Mouse (Mus musculus) MEL (cell line): ENCODE data around the gene Marcks. TPM values are rescaled to one million over a fixed set of nuclear protein-coding genes. Genes with fewer than 3 reads are reported as not detected.

Experiments used
- DNase-seq: peaks from one replicate; pipeline ENCODE4 v3.0.0; 2011; ENCODE audit warnings: low read depth, low spot score
- H3K27ac ChIP-seq: 2 replicates; pipeline ENCODE4 v1.5.1; 2012; ENCODE audit warnings: low read depth, mild to moderate bottlenecking, control low read depth, low read length, moderate library complexity; ENCODE audit not compliant: control insufficient read depth
- H3K27me3 ChIP-seq, 2 experiments: fragments of 150-350 bp in 1 of 2; sonication (generic) in 1 of 2; 2 replicates each; pipeline ENCODE4 v1.6.1; 2012; ENCODE audit warnings: low read length in 2 of 2, mild to moderate bottlenecking in 2 of 2, improper control_type of control experiment in 1 of 2, moderate library complexity in 1 of 2; ENCODE audit not compliant: insufficient read depth in 2 of 2, control insufficient read depth in 1 of 2
- H3K36me3 ChIP-seq, 2 experiments: 2 replicates each; pipeline ENCODE4 v1.6.1; 2012 to 2014; ENCODE audit warnings: low read length in 2 of 2, improper control_type of control experiment in 1 of 2, inconsistent platforms in 1 of 2, mild to moderate bottlenecking in 1 of 2; ENCODE audit not compliant: insufficient read depth in 2 of 2, control insufficient read depth in 1 of 2
- H3K4me1 ChIP-seq, 2 experiments: fragments of 150-350 bp in 1 of 2; sonication (generic) in 1 of 2; 2 replicates each; pipeline ENCODE4 v1.6.1; 2012; ENCODE audit warnings: low read length in 2 of 2, improper control_type of control experiment in 1 of 2, mild to moderate bottlenecking in 1 of 2; ENCODE audit not compliant: insufficient read depth in 2 of 2, control insufficient read depth in 1 of 2
- H3K4me3 ChIP-seq, 2 experiments: fragments of 150-350 bp in 1 of 2; sonication (generic) in 1 of 2; 2 replicates each; pipeline ENCODE4 v1.5.1; 2012; ENCODE audit warnings: low read depth in 2 of 2, low read length in 2 of 2, mild to moderate bottlenecking in 2 of 2, moderate library complexity in 2 of 2, control low read depth in 1 of 2, improper control_type of control experiment in 1 of 2; ENCODE audit not compliant: control insufficient read depth in 1 of 2, insufficient read depth in 1 of 2
- H3K79me2 ChIP-seq: 2 replicates; pipeline ENCODE4 v1.6.1; 2012; ENCODE audit warnings: mild to moderate bottlenecking, low read length, moderate library complexity; ENCODE audit not compliant: control insufficient read depth, poor library complexity, insufficient read depth
- H3K9ac ChIP-seq: 2 replicates; pipeline ENCODE4 v1.6.1; 2012; ENCODE audit warnings: low read depth, mild to moderate bottlenecking, control low read depth, low read length, moderate library complexity; ENCODE audit not compliant: control insufficient read depth, poor library complexity, severe bottlenecking
- H3K9me3 ChIP-seq: fragments of 150-350 bp; sonication (generic); replicated peaks from 2 replicates; pipeline ENCODE4 v1.6.1; 2012; ENCODE audit warnings: mild to moderate bottlenecking, low read length, improper control_type of control experiment, moderate library complexity; ENCODE audit not compliant: insufficient read depth
- BHLHE40 ChIP-seq: IDR thresholded peaks from 2 replicates; pipeline ENCODE4 v1.6.1; 2012; ENCODE audit warnings: low read depth, mild to moderate bottlenecking, inconsistent platforms, low read length, improper control_type of control experiment, borderline replicate concordance
- CHD1 ChIP-seq: IDR thresholded peaks from 2 replicates; pipeline ENCODE4 v1.6.1; 2012; ENCODE audit warnings: low read depth, mild to moderate bottlenecking, inconsistent platforms, low read length, improper control_type of control experiment
- CTCF ChIP-seq, 3 experiments: IDR thresholded peaks in 2 of 3; conservative IDR thresholded peaks in 1 of 3; 2 replicates each; pipeline ENCODE4 v1.5.1; 2011 to 2012; ENCODE audit warnings: low read length in 3 of 3, low read depth in 2 of 3, mild to moderate bottlenecking in 2 of 3, improper control_type of control experiment in 1 of 3, inconsistent platforms in 1 of 3, mixed read lengths in 1 of 3, moderate library complexity in 1 of 3; ENCODE audit not compliant: control insufficient read depth in 1 of 3, insufficient read depth in 1 of 3, poor library complexity in 1 of 3, severe bottlenecking in 1 of 3
- E2F4 ChIP-seq: IDR thresholded peaks from 2 replicates; pipeline ENCODE4 v1.6.1; 2011; ENCODE audit warnings: low read depth, low read length, improper control_type of control experiment, borderline replicate concordance
- ELF1 ChIP-seq: IDR thresholded peaks from 2 replicates; pipeline ENCODE4 v1.6.1; 2014; ENCODE audit warnings: low read depth, mild to moderate bottlenecking, inconsistent platforms, low read length, improper control_type of control experiment, moderate library complexity
- ETS1 ChIP-seq: IDR thresholded peaks from 2 replicates; pipeline ENCODE4 v1.6.1; 2012; ENCODE audit warnings: low read depth, mild to moderate bottlenecking, inconsistent platforms, low read length, improper control_type of control experiment, moderate library complexity
- GABPA ChIP-seq: IDR thresholded peaks from 2 replicates; pipeline ENCODE4 v1.6.1; 2012; ENCODE audit warnings: low read depth, mild to moderate bottlenecking, inconsistent platforms, low read length, improper control_type of control experiment, moderate library complexity
- GATA1 ChIP-seq: IDR thresholded peaks from 2 replicates; pipeline ENCODE4 v1.6.1; 2011; ENCODE audit warnings: low read depth, low read length, improper control_type of control experiment
- HCFC1 ChIP-seq: IDR thresholded peaks from 2 replicates; pipeline ENCODE4 v1.6.1; 2012; ENCODE audit warnings: low read depth, mild to moderate bottlenecking, inconsistent platforms, low read length, improper control_type of control experiment, moderate library complexity
- KAT2A ChIP-seq: conservative IDR thresholded peaks from 2 replicates; pipeline ENCODE4 v1.6.1; 2012; ENCODE audit warnings: low read depth, low read length, improper control_type of control experiment, inconsistent platforms
- MEF2A ChIP-seq: IDR thresholded peaks from 2 replicates; pipeline ENCODE4 v1.6.1; 2014; ENCODE audit warnings: low read depth, mild to moderate bottlenecking, inconsistent platforms, low read length, improper control_type of control experiment; ENCODE audit not compliant: poor library complexity, insufficient replicate concordance, severe bottlenecking; ENCODE audit errors: extremely low read depth
- MXI1 ChIP-seq: IDR thresholded peaks from 2 replicates; pipeline ENCODE4 v1.6.1; 2011; ENCODE audit warnings: mild to moderate bottlenecking, low read depth, low read length, improper control_type of control experiment
- MYB ChIP-seq: IDR thresholded peaks from 2 replicates; pipeline ENCODE4 v1.6.1; 2011; ENCODE audit warnings: mild to moderate bottlenecking, low read depth, low read length, improper control_type of control experiment
- MYC ChIP-seq: IDR thresholded peaks from 2 replicates; pipeline ENCODE4 v1.6.1; 2011; ENCODE audit warnings: low read depth, mild to moderate bottlenecking, low read length, improper control_type of control experiment, moderate library complexity
- NELFE ChIP-seq: IDR thresholded peaks from 2 replicates; pipeline ENCODE4 v1.6.1; 2011; ENCODE audit warnings: low read depth, low read length, improper control_type of control experiment
- POLR2A ChIP-seq, 2 experiments: IDR thresholded peaks; 2 replicates each; pipeline ENCODE4 v1.6.1; 2011 to 2012; ENCODE audit warnings: low read length in 2 of 2, mild to moderate bottlenecking in 2 of 2, control low read depth in 1 of 2, improper control_type of control experiment in 1 of 2, low read depth in 1 of 2, moderate library complexity in 1 of 2; ENCODE audit not compliant: control insufficient read depth in 1 of 2, insufficient read depth in 1 of 2, poor library complexity in 1 of 2
- POLR2AphosphoS2 ChIP-seq: IDR thresholded peaks from 2 replicates; pipeline ENCODE4 v1.6.1; 2011; ENCODE audit warnings: low read length, improper control_type of control experiment
- POLR2AphosphoS5 ChIP-seq: IDR thresholded peaks from 2 replicates; pipeline ENCODE4 v1.6.1; 2012; ENCODE audit warnings: low read depth, borderline replicate concordance, mild to moderate bottlenecking, inconsistent platforms, low read length, moderate library complexity, mixed read lengths
- RCOR1 ChIP-seq: IDR thresholded peaks from 2 replicates; pipeline ENCODE4 v1.6.1; 2012; ENCODE audit warnings: low read depth, mild to moderate bottlenecking, inconsistent platforms, low read length, improper control_type of control experiment
- SMC3 ChIP-seq: IDR thresholded peaks from 2 replicates; pipeline ENCODE4 v1.6.1; 2011; ENCODE audit warnings: low read depth, low read length, improper control_type of control experiment
- TAL1 ChIP-seq: IDR thresholded peaks from 2 replicates; pipeline ENCODE4 v1.6.1; 2012; ENCODE audit warnings: mild to moderate bottlenecking, inconsistent platforms, low read length, moderate library complexity, mixed read lengths
- TBP ChIP-seq: IDR thresholded peaks from 2 replicates; pipeline ENCODE4 v1.8.0; 2011; ENCODE audit warnings: low read depth, low read length, improper control_type of control experiment
- TCF12 ChIP-seq: IDR thresholded peaks from 2 replicates; pipeline ENCODE4 v1.6.1; 2014; ENCODE audit warnings: low read depth, mild to moderate bottlenecking, inconsistent platforms, low read length, improper control_type of control experiment, moderate library complexity
- USF1 ChIP-seq: IDR thresholded peaks from 2 replicates; pipeline ENCODE4 v1.6.1; 2014; ENCODE audit warnings: low read depth, mild to moderate bottlenecking, inconsistent platforms, low read length, improper control_type of control experiment, moderate library complexity
- ZKSCAN1 ChIP-seq: IDR thresholded peaks from 2 replicates; pipeline ENCODE4 v1.6.1; 2012; ENCODE audit warnings: low read depth, mild to moderate bottlenecking, inconsistent platforms, low read length, improper control_type of control experiment, moderate library complexity
- polyA plus RNA-seq, 2 experiments: library from polyadenylated mRNA; stranded (reverse) in 1 of 2; unstranded in 1 of 2; fragments of >175 nt in 1 of 2; fragments of >200 nt in 1 of 2; gene quantifications; 2 replicates each; pipeline versions ENCODE4 v1.2.1 to v1.2.4; 2012; ENCODE audit warnings: low replicate concordance in 2 of 2, low read depth in 1 of 2; ENCODE audit not compliant: insufficient read length in 2 of 2, insufficient read depth in 1 of 2, missing spikeins in 1 of 2
- total RNA-seq: library from RNA; depleted of rRNA; stranded (reverse); fragments of 300-350 nt; gene quantifications from 2 replicates; pipeline ENCODE4 v1.2.3, GENCODE M21; 2012

Gene Marcks
- total and polyA plus RNA-seq, 3 experiments = not detected

DNA sequence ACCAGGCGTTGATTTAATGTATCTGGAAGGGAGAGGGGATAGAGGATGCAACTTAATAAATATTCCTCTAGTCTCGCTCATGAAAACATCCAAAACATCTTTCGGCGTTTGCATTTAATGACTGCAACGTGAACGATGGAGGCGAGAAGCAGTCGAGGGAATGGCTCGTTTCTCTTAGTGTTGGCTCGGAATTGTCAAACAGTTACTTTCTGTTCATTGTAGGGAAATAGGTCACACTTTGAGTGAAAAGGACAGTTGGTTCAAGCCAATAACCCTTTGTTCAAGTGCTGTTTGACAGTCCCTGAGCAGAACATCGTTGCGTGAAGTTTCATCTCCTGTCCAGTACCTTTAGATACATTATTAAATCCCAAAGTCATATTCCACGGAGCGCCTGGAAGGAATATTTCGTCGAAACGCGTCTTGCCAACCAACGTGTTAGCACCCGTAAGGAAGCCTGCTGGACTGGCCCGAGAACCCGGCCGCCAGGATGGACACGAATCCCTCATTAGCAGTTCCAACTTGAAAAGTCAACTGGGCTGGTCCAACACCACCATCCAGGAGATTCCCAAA is 1.5 kb upstream of the Marcks start:
- H3K9ac ChIP-seq = no peak overlapping the region
- no peaks in the 10 kb centered on the region for H3K9me3 ChIP-seq
- no peak overlapping the region for H3K4me3 ChIP-seq
- no peak for DNase-seq
- H3K27me3 ChIP-seq = no peaks in the 10 kb centered on the region
- no peak for TF ChIP-seq NELFE
- TF ChIP-seq RCOR1 = no peak
- no peak for TF ChIP-seq ETS1
- no peak for TF ChIP-seq BHLHE40
- no peak for TF ChIP-seq POLR2AphosphoS5
- TF ChIP-seq TBP = no peak
- TF ChIP-seq TAL1 = no peak
- TF ChIP-seq E2F4 = no peak
- TF ChIP-seq MYC = no peak
- TF ChIP-seq ELF1 = no peak
- TF ChIP-seq KAT2A = no peak
- TF ChIP-seq TCF12 = no peak
- H3K36me3 ChIP-seq = no peaks in the 10 kb centered on the region
- no peaks in the 10 kb centered on the region for H3K4me1 ChIP-seq
- H3K79me2 ChIP-seq = no peaks in the 10 kb centered on the region
- H3K27ac ChIP-seq = no peak overlapping the region

DNA sequence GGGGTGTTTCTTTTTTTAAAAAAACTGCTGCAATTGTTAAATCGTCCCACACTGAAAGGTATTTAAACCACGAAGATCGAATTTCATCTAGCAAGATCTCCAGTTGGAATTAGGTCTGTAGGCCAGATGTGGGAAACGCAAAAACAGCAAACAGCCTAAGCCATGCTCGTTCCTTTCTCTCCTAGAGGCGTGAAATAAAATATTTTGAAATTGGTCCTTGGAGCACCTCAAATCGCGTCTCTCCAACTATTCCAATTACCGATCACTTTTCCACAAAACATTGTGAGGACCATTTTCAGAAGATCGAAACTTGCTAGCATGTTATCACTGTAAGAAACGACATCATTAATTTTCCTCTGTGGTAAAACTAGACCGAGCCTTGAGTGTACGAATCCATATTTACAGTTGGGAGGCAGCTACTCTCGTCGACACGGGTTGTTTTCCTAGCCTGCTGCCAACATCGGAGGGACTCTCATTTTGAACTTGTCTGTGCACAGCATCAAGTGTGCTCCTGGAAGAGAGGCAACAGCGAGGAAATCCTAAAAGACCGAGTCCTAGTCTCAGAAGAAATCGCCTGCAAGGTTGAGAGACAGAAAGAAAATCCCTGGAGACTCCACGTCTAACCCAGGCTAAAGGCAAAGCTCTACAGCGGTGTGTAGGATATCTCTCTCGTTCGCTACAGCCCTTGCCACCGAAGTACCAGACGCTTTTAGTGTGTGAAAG is 884 bp upstream of the Marcks start:
- H3K27me3 ChIP-seq = no peaks in the 10 kb centered on the region
- TF ChIP-seq ZKSCAN1 = no peak
- TF ChIP-seq KAT2A = no peak
- no peak for TF ChIP-seq CHD1
- TF ChIP-seq MXI1 = no peak
- TF ChIP-seq MEF2A = no peak
- no peak for TF ChIP-seq USF1
- no peak for TF ChIP-seq TCF12
- TF ChIP-seq ELF1 = no peak
- no peak for TF ChIP-seq MYB
- TF ChIP-seq CTCF (IDR thresholded peaks at IDR 0.05 in 2 of 3, conservative IDR thresholded peaks at IDR 0.05 in 1 of 3; ENCODE audit: control insufficient read depth in 1 of 3, insufficient read depth in 1 of 3, low read depth in 2 of 3, low read length in 3 of 3, poor library complexity in 1 of 3, severe bottlenecking in 1 of 3) = no peak
- TF ChIP-seq BHLHE40 = no peak
- TF ChIP-seq POLR2AphosphoS5 = no peak
- no peak for TF ChIP-seq GATA1
- no peak for TF ChIP-seq RCOR1
- TF ChIP-seq POLR2AphosphoS2 = no peak
- TF ChIP-seq NELFE = no peak
- no peak for TF ChIP-seq SMC3
- no peak for TF ChIP-seq POLR2A (IDR thresholded peaks at IDR 0.05; ENCODE audit: control insufficient read depth in 1 of 2, insufficient read depth in 1 of 2, low read depth in 1 of 2, low read length in 2 of 2, poor library complexity in 1 of 2)
- TF ChIP-seq GABPA = no peak
- TF ChIP-seq HCFC1 = no peak
- TF ChIP-seq, all 39 proteins: peak for 0
- H3K9ac ChIP-seq = no peak overlapping the region
- H3K4me3 ChIP-seq = no peak overlapping the region
- no peaks in the 10 kb centered on the region for H3K36me3 ChIP-seq
- no peaks in the 10 kb centered on the region for H3K4me1 ChIP-seq
- no peak overlapping the region for H3K27ac ChIP-seq
- H3K9me3 ChIP-seq = no peaks in the 10 kb centered on the region
- H3K79me2 ChIP-seq = no peaks in the 10 kb centered on the region
- no peak for DNase-seq
